Mouse (Mus musculus) ovary, adult 18-20 months (tissue): ENCODE measurements at regions not wholly inside any gene's neighbourhood (a gene's known extent, or its start where the extent isn't known, plus 50 kb on each side); places are given as distances from the start of the nearest gene placed in this dataset.

ENCODE experiments used
- DNase-seq: peaks from one replicate; pipeline ENCODE4 v3.0.0; 2022; ENCODE audit warnings: low spot score, mixed read lengths

GRCm38 (mm10) chr5:51840638-51841329, 273.3 kb upstream of the Ppargc1a start:
- no peak for DNase-seq

GRCm38 (mm10) chr5:51839292-51839691, 271.8 kb upstream of the Ppargc1a start:
- DNase-seq = no peak

GRCm38 (mm10) chr5:51830551-51830950, 263.0 kb upstream of the Ppargc1a start:
- no peak for DNase-seq

GRCm38 (mm10) chr5:51830015-51830414, 262.5 kb upstream of the Ppargc1a start:
- no peak for DNase-seq

- DNase-seq = no peak
Observed at GRCm38 (mm10) chr5:51829606-51830005, 262.1 kb upstream of the Ppargc1a start.

GRCm38 (mm10) chr5:51829020-51829419, 261.5 kb upstream of the Ppargc1a start:
- no peak for DNase-seq

GRCm38 (mm10) chr5:51826269-51826668, 258.7 kb upstream of the Ppargc1a start:
- DNase-seq = no peak

DNA sequence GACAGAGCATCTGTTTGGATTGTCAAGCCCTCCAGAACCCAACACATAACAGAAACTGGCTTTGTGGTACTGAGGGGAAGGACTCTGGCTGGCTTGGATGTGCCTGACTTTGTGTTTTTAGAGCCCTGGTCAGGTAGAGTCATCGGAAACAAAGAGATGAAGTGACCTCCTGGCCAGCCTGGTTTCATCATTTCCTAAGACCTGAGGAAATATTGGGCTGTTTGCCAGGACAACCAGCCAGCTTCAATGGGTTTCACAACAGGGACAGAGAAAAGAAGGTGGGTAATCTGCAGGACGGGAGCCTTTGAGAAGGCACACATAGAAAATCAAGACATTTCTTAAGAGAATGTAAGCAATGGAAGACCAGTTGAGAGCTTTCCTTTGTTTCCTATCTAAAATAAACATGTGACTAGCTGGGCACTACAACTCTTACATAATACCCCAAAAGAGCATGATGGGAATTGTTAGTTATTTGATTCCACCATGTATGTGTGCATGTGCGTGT, 258.1 kb upstream of the Ppargc1a start:
- no peak for DNase-seq

DNA sequence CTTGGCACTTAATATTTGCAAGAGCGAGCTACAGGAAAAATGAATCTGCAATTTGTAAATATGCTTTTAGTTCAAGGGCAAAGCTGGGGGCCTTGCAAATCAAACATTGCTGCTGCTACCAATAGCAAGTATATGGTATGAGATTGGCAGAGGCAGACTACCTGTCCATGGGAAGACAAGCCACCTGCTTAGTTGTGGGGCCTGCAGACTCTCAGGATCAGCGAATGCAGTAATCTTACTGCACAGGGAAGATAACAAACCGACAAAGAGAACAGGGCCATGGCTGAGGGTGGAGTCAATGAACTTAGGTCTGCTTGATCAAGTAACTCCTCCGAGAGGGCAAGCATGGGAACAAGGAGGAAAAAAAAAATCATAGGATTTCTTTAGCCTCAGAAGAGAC, 257.2 kb upstream of the Ppargc1a start:
- no peak for DNase-seq

DNA sequence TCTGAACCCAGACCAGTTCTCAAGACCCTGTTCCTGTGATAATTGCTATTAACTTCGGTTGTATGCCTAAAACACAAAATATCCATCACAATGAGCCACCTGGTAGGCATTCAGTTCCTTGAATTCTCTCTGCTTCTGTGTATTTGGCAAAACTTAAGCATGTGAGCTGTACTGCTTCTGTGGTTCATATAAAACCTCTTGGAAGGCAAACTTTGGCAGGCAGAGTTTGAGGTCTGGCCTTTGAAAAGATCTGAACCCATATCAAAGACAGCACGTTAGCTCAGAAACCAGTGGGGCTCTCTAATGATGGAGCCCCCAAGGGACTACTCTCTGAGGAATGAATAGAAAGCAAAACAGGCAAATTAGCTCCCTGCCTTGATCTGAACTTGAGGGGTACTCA, 256.1 kb upstream of the Ppargc1a start:
- no peak for DNase-seq

DNA sequence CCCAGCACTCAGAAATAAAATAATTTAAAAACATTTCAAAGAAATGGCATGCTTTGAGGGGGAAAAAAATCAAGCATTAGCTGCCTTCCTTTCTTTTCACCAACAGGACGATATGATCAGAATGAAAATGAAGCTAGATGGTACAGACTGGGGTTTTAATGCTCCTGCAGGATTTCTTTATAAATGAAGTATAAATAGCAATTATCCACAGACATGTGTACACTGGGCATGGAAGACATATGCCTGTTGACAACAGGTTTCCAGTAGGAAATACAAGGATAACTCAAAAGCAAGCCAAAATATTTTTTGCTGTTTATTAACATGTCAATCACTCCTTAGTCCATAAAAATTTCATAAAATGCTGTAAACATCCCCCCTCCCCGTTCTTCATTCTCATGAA, 248.7 kb upstream of the Ppargc1a start:
- DNase-seq = no peak

DNA sequence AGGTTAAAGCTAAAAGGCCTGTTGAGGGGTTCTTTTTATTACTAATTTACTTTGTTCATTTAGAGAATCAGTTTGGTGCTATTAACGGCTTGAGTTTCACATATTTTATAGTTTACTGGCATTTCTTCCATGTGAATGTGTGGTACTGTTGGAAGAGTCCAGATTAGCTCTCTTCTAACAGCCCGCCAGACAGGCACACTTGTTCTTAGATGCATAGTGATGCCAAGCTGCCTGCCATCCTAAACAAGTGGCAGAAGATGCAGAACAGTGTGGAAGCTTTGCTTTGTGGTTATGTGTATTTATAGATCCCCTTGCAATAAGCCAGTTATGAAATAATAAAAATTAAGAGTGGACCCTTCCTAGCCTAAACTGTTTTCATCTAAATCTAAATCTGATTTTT, 244.2 kb upstream of the Ppargc1a start:
- no peak for DNase-seq

GRCm38 (mm10) chr5:51801486-51801885, 234.0 kb upstream of the Ppargc1a start:
- no peak for DNase-seq

GRCm38 (mm10) chr5:51799371-51800035, 232.0 kb upstream of the Ppargc1a start:
- no peak for DNase-seq

DNA sequence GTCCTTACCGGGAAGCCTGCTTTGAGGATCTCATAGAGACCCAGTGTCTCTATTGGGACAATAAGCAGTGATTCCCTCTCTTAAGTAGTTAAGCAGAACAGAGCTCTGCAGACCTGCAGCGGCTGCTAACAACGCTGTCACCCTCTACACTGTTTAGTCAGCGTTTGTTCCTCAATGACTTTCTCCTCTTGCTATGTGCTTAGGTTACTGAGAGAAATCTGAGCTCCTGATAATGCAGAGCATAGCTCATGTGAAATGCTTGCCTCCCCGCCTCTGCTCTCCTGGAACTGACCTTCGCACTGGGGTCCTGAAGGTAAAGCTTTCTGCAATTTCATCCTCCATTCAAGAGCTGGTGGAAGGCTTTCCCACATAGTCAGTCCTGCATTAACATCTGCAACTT, 226.6 kb upstream of the Ppargc1a start:
- DNase-seq = no peak

DNA sequence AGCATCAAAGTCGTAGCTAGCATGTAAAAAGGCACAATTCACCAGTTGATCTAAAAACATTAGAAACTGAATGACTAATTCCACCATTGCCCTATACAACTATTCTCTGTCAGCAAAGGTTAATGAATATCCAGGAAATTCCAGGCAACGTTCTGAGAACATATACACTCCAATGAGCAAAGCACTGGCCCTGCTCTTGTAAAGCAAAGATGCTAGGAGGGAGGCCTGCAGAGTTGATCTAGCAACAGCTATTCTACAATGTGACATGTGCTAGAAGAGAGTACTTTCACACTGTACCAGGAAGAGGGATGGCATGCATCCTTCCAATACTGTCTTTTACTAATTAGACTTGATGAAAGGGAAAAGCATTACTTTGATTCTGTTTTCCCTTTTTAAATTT, 225.4 kb upstream of the Ppargc1a start:
- no peak for DNase-seq

- DNase-seq = no peak
Observed at GRCm38 (mm10) chr5:51788768-51789167, 221.2 kb upstream of the Ppargc1a start.

- DNase-seq = no peak
Observed at GRCm38 (mm10) chr5:51783523-51783922, 216.0 kb upstream of the Ppargc1a start.

- no peak for DNase-seq
Observed at GRCm38 (mm10) chr5:51783099-51783498, 215.6 kb upstream of the Ppargc1a start.

- DNase-seq = no peak
Observed at GRCm38 (mm10) chr5:51775502-51776145, 208.1 kb upstream of the Ppargc1a start.

- DNase-seq = no peak
Observed at GRCm38 (mm10) chr5:51771655-51772054, 204.1 kb upstream of the Ppargc1a start.

GRCm38 (mm10) chr5:51766111-51766510, 198.6 kb upstream of the Ppargc1a start:
- DNase-seq = no peak

- no peak for DNase-seq
Observed at GRCm38 (mm10) chr5:51764416-51764815, 196.9 kb upstream of the Ppargc1a start.
